Mouse (Mus musculus): ENCODE data around the gene Fam169b. TPM values are rescaled to one million over a fixed set of nuclear protein-coding genes. Genes with fewer than 3 reads are reported as not detected.

Fam169b gene
- polyA plus RNA-seq, 1 experiment from 2014 or later = 0.18 TPM

DNA sequence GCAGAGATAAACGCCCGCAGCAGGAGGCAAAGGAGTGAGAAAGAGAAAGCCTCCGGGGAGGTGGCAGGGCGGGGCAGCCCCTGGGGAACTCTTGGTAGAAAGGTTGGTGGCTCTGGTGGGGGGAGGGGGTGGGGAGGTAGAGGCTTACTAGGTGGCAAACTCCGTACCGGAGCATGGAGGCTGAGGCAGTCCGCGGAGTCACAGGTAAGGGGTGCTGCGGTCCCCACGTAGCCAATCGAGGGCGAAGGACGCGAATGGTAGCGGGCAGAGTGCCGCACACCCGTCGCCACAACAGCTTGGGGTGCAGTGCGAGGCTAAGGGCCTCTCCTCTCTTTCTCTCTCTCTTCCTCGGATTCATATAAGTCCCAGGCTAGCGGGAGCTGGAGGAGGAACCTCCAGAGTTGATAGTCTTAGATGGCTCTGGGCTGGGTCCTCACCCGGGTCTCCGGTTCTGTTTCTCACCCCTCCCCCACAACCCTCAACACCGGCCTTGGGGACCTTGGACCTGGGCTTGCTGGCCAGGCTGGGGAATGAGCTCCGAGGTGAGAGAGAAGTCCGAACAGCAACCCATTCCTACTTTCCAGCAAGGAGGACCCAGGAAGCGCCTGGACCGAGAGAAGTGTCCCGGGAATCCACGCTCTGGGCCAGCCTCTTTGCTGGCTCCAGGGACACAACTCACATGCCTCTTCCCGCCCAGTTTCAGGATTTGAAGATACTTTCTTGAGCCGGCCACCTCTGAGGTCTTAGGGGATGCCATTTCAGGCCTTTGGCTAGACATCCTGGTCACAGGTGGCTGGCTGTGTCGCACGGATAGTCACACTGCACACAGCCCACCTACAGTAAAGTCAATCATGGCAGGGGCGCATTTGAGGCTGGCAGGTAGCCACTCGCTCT, 2.4 kb downstream of the Fam169b start:
- no peak for TF ChIP-seq CTCF (IDR thresholded peaks at IDR 0.05; ENCODE audit: low read depth)
- Histone ChIP-seq H3K27me3 (replicated peaks; ENCODE audit: control insufficient read depth, insufficient read depth, low read length) (peaks cover 12% of the 10 kb centered on the region; the same call in 1 of the 2 replicates), H3K27ac (ENCODE audit: low read depth, low read length) (no peak overlapping the region), H3K4me1 (replicated peaks; ENCODE audit: control insufficient read depth, insufficient read depth, low read length) (peaks cover 7% of the 10 kb centered on the region), H3K4me3 (ENCODE audit: low read depth, low read length) (peak overlapping the region; percentile 39), H3K9me3 (ENCODE audit: control insufficient read depth) (no peaks in the 10 kb centered on the region), H3K9ac (ENCODE audit: low read depth, low read length) (peak overlapping the region; percentile 18; the same call in 1 of the 2 replicates), H3K36me3 (ENCODE audit: control insufficient read depth, insufficient read depth) (no peaks in the 10 kb centered on the region), H3K4me2 (replicated peaks; ENCODE audit: low read depth) (peak overlapping the region; percentile 82)
- 14% methylated on average over 36 of the region's 36 CpGs for WGBS
- ATAC-seq = peak; percentile 61

DNA sequence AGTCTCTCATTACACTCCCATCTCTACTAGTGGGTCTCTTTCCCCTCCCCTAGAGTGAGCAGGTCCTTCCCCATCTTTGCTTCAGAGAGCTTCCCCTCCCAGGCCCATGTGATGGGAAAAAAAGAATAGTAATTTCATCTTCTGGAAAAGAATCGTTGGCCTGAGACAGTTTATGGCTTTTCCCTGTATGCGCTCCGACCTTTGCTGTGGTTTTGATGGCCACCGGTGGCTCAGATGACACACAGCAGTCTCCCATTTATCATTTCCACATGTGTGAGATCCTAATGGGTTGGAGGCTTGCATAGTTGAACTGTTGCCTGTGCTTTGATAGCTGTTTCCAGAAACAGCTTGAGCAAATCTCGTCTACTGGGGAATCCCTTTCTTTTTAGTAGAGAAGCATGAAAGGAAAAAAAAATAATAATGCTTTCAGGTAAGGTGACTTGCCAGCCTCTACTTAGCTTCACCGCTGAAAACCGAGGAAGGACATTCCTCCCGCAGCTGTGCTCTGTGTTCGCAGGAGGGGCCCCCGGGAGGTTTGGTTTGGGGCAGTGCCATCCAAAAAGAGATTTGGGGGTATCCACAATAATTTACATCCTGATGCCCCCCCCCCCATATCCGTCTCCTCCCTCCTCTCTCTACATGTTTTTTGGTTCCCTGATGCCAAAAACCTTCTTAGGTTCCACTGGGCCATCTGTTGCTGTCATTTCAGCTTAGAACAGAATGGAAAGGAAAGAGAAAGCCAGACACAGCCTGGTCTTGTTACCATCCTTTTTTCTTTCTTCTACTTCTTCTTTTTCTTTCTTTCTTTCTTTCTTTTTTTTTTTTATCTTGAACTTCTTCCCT, 3.6 kb downstream of the Fam169b start:
- no peak overlapping the region for H3K4me3 ChIP-seq (ENCODE audit: low read depth, low read length)
- H3K9me3 ChIP-seq (ENCODE audit: control insufficient read depth) = no peaks in the 10 kb centered on the region
- no peak overlapping the region for H3K9ac ChIP-seq (ENCODE audit: low read depth, low read length)
- no peak for ATAC-seq
- peaks cover 7% of the 10 kb centered on the region for H3K4me1 ChIP-seq (replicated peaks; ENCODE audit: control insufficient read depth, insufficient read depth, low read length)
- WGBS = 48% methylated on average over 11 of the region's 11 CpGs
- H3K36me3 ChIP-seq (ENCODE audit: control insufficient read depth, insufficient read depth) = no peaks in the 10 kb centered on the region
- H3K27ac ChIP-seq (ENCODE audit: low read depth, low read length) = no peak overlapping the region
- peaks cover 12% of the 10 kb centered on the region; the same call in 1 of the 2 replicates for H3K27me3 ChIP-seq (replicated peaks; ENCODE audit: control insufficient read depth, insufficient read depth, low read length)
- no peak overlapping the region for H3K4me2 ChIP-seq (replicated peaks; ENCODE audit: low read depth)
- no peak for TF ChIP-seq CTCF (IDR thresholded peaks at IDR 0.05; ENCODE audit: low read depth)

DNA sequence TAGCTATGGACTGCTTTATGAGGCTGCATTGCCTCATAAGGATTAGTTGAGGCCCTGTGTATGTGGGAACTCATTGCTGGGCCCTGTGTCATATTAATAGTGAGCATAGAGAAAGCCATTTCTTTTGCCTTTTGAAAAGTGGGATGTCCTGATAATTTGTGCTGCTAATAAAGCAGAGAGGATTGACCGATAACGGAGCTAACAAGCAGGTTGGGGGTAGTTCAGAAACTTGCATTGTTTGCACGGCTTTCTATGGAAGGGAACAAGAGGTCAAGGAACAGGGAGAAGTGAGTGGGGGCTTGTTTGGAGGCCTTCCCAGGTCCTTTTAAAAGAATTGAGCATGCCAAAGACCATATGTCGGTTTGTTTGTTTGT, 4.2 kb downstream of the Fam169b start:
- H3K9ac ChIP-seq (ENCODE audit: low read depth, low read length) = no peak overlapping the region
- H3K36me3 ChIP-seq (ENCODE audit: control insufficient read depth, insufficient read depth) = no peaks in the 10 kb centered on the region
- TF ChIP-seq CTCF (IDR thresholded peaks at IDR 0.05; ENCODE audit: low read depth) = no peak
- 70% methylated on average over 4 of the region's 4 CpGs for WGBS
- ATAC-seq = no peak
- H3K27ac ChIP-seq (ENCODE audit: low read depth, low read length) = no peak overlapping the region
- H3K4me3 ChIP-seq (ENCODE audit: low read depth, low read length) = no peak overlapping the region
- H3K4me1 ChIP-seq (replicated peaks; ENCODE audit: control insufficient read depth, insufficient read depth, low read length) = peaks cover 7% of the 10 kb centered on the region
- peaks cover 12% of the 10 kb centered on the region; the same call in 1 of the 2 replicates for H3K27me3 ChIP-seq (replicated peaks; ENCODE audit: control insufficient read depth, insufficient read depth, low read length)
- no peaks in the 10 kb centered on the region for H3K9me3 ChIP-seq (ENCODE audit: control insufficient read depth)
- H3K4me2 ChIP-seq (replicated peaks; ENCODE audit: low read depth) = no peak overlapping the region

DNA sequence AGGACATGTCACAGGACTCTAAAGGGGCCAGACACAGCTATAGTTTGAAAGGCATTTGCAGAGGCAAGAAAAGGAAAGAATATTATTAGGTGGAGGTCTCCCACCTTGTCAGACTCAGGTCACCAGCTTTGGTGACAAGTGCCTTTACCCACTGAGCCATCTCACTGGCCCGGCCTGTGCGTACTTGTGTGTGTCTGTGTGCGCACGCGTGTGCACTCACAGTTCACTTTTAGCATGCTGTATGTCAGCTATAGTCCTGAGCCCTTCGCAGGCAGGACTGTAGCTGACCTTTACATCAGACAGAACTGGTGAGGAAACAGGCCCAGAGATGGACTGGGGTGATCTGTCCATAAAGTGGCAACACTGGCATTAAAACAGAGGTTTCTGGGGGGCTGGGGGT, 4.7 kb downstream of the Fam169b start:
- no peak overlapping the region for H3K4me2 ChIP-seq (replicated peaks; ENCODE audit: low read depth)
- H3K9ac ChIP-seq (ENCODE audit: low read depth, low read length) = no peak overlapping the region
- no peaks in the 10 kb centered on the region for H3K9me3 ChIP-seq (ENCODE audit: control insufficient read depth)
- no peak overlapping the region for H3K4me3 ChIP-seq (ENCODE audit: low read depth, low read length)
- ATAC-seq = no peak
- H3K36me3 ChIP-seq (ENCODE audit: control insufficient read depth, insufficient read depth) = no peaks in the 10 kb centered on the region
- no peak overlapping the region for H3K27ac ChIP-seq (ENCODE audit: low read depth, low read length)
- TF ChIP-seq CTCF (IDR thresholded peaks at IDR 0.05; ENCODE audit: low read depth) = no peak
- peaks cover 12% of the 10 kb centered on the region; the same call in 1 of the 2 replicates for H3K27me3 ChIP-seq (replicated peaks; ENCODE audit: control insufficient read depth, insufficient read depth, low read length)
- WGBS = 95% methylated on average over 6 of the region's 6 CpGs
- peaks cover 7% of the 10 kb centered on the region for H3K4me1 ChIP-seq (replicated peaks; ENCODE audit: control insufficient read depth, insufficient read depth, low read length)

GRCm38 (mm10) chr7:68278908-68279307, 5.3 kb downstream of the Fam169b start:
- 72% methylated on average over 6 of the region's 6 CpGs for WGBS
- H3K27me3 ChIP-seq (replicated peaks; ENCODE audit: control insufficient read depth, insufficient read depth, low read length) = peaks cover 12% of the 10 kb centered on the region; the same call in 1 of the 2 replicates
- ATAC-seq = no peak
- no peaks in the 10 kb centered on the region for H3K9me3 ChIP-seq (ENCODE audit: control insufficient read depth)
- H3K27ac ChIP-seq (ENCODE audit: low read depth, low read length) = no peak overlapping the region
- TF ChIP-seq CTCF (IDR thresholded peaks at IDR 0.05; ENCODE audit: low read depth) = no peak
- no peak overlapping the region for H3K9ac ChIP-seq (ENCODE audit: low read depth, low read length)
- peaks cover 7% of the 10 kb centered on the region for H3K4me1 ChIP-seq (replicated peaks; ENCODE audit: control insufficient read depth, insufficient read depth, low read length)
- H3K4me3 ChIP-seq (ENCODE audit: low read depth, low read length) = no peak overlapping the region
- no peak overlapping the region for H3K4me2 ChIP-seq (replicated peaks; ENCODE audit: low read depth)
- no peaks in the 10 kb centered on the region for H3K36me3 ChIP-seq (ENCODE audit: control insufficient read depth, insufficient read depth)

- no peaks in the 10 kb centered on the region for H3K36me3 ChIP-seq (ENCODE audit: control insufficient read depth, insufficient read depth)
- H3K9me3 ChIP-seq (ENCODE audit: control insufficient read depth) = no peaks in the 10 kb centered on the region
- WGBS = 91% methylated on average over 7 of the region's 7 CpGs
Observed at GRCm38 (mm10) chr7:68279481-68279880, 5.8 kb downstream of the Fam169b start.

More at GRCm38 (mm10) chr7:68279481-68279880, 5.8 kb downstream of the Fam169b start:
- Histone ChIP-seq H3K27me3 (replicated peaks; ENCODE audit: control insufficient read depth, insufficient read depth, low read length) (peaks cover 12% of the 10 kb centered on the region; the same call in 1 of the 2 replicates), H3K4me1 (replicated peaks; ENCODE audit: control insufficient read depth, insufficient read depth, low read length) (peaks cover 7% of the 10 kb centered on the region), H3K4me2 (replicated peaks; ENCODE audit: low read depth) (no peak overlapping the region), H3K27ac (ENCODE audit: low read depth, low read length) (no peak overlapping the region), H3K9ac (ENCODE audit: low read depth, low read length) (no peak overlapping the region), H3K4me3 (ENCODE audit: low read depth, low read length) (no peak overlapping the region)
- no peak for ATAC-seq
- no peak for TF ChIP-seq CTCF (IDR thresholded peaks at IDR 0.05; ENCODE audit: low read depth)
